Mouse (Mus musculus): ENCODE results near the gene Prep.

DNA sequence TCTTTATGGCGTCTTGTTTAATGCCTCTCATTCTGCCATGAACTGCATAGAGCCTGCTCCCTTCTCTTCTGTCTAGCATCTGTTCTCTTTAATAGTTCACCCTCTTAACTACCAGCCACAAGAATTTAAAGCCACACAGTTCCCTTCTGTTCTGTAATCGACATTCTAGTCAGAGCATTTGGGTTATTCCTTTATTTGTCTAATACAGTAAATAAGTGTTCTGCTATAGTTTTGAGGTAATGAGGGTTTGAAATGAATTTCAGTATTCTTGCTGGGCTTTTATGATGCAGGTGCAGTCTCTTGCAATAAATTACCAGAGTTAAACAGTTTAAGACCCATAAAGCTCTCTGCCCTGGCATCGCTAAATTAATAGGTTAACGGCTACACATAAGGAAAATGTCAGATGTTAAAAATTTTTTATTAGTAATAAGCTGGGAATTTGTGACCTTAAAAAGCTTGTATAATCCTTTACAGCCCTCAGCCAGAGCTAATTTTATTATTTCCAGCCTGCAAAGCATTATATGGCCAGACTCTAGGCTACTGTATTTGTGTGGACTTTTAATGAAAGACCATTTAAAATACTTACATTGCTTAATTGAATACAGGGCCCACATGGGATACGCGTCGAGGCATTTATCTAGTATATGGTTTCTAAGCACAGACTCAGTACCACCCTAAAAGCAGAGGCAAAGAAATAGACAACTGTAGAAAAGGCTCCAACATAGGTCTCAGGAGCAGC is 73.6 kb downstream of the Prep start:
- TF ChIP-seq POLR2A (IDR thresholded peaks at IDR 0.05; ENCODE audit: borderline replicate concordance, insufficient read depth, low read length) (no peak), CTCF (IDR thresholded peaks at IDR 0.05; ENCODE audit: borderline replicate concordance, insufficient read depth, low read depth, low read length) (no peak)
